Mouse (Mus musculus): ENCODE data around the gene Ftl1.

GRCm38 (mm10) chr7:45470869-45471268 is 11.2 kb upstream of the Ftl1 start:
- TF ChIP-seq ZKSCAN1 (IDR thresholded peaks at IDR 0.05; ENCODE audit: low read depth, low read length) (no peak), UBTF (IDR thresholded peaks at IDR 0.05; ENCODE audit: borderline replicate concordance, insufficient read depth, low read depth, low read length) (no peak), POLR2A (IDR thresholded peaks at IDR 0.05; ENCODE audit: control insufficient read depth in 1 of 2, insufficient read depth in 1 of 2, low read depth in 1 of 2, low read length in 2 of 2, poor library complexity in 1 of 2) (no peak), USF1 (IDR thresholded peaks at IDR 0.05; ENCODE audit: low read depth, low read length) (no peak), KAT2A (conservative IDR thresholded peaks at IDR 0.05; ENCODE audit: low read depth, low read length) (no peak)
